Mouse (Mus musculus) layer of hippocampus, postnatal 14 days (tissue): ENCODE measurements around the gene Pdlim5. TPM values are rescaled to one million over a fixed set of nuclear protein-coding genes. Genes with fewer than 3 reads are reported as not detected.

Source experiments
- DNase-seq, 2 experiments: peaks; one replicate each; pipeline ENCODE4 v3.0.0; 2021 to 2022; ENCODE audit warnings: low spot score in 2 of 2, mixed read lengths in 1 of 2
- total RNA-seq, 2 experiments: library from RNA; stranded (reverse); gene quantifications; 2 replicates each; pipeline ENCODE4 v1.2.3; 2021

Gene Pdlim5
- total RNA-seq, 2 experiments from 2014 or later, result 25.2 to 28.7 TPM

- no peak for DNase-seq
Measured at GRCm38 (mm10) chr3:142340701-142341100, 54.8 kb downstream of the Pdlim5 start.

- no peak for DNase-seq
Measured at GRCm38 (mm10) chr3:142339440-142340251, 55.9 kb downstream of the Pdlim5 start.

- no peak for DNase-seq
Measured at GRCm38 (mm10) chr3:142338058-142338457, 57.4 kb downstream of the Pdlim5 start.

- DNase-seq, result no peak
Measured at GRCm38 (mm10) chr3:142334496-142334895, 61.0 kb downstream of the Pdlim5 start.

- peak in 1 of 2 experiments; percentile 70 for DNase-seq
Measured at GRCm38 (mm10) chr3:142333458-142333857, 62.0 kb downstream of the Pdlim5 start.

GRCm38 (mm10) chr3:142332716-142333115, 62.8 kb downstream of the Pdlim5 start:
- DNase-seq, result no peak

- DNase-seq, result no peak
Measured at GRCm38 (mm10) chr3:142331872-142332554, 63.5 kb downstream of the Pdlim5 start.

- DNase-seq, result no peak
Measured at GRCm38 (mm10) chr3:142330425-142330824, 65.1 kb downstream of the Pdlim5 start.

GRCm38 (mm10) chr3:142323592-142323991, 71.9 kb downstream of the Pdlim5 start:
- DNase-seq, result no peak

- DNase-seq, result peak in 1 of 2 experiments; percentile 39
Measured at GRCm38 (mm10) chr3:142321930-142322329, 73.6 kb downstream of the Pdlim5 start.

GRCm38 (mm10) chr3:142318147-142318546, 77.3 kb downstream of the Pdlim5 start:
- DNase-seq, result peak; percentile 47 to 81

- DNase-seq, result no peak
Measured at GRCm38 (mm10) chr3:142316138-142316740, 79.3 kb downstream of the Pdlim5 start.

- DNase-seq, result peak in 1 of 2 experiments; percentile 58
Measured at GRCm38 (mm10) chr3:142311075-142311474, 84.4 kb downstream of the Pdlim5 start.

GRCm38 (mm10) chr3:142310446-142310845, 85.0 kb downstream of the Pdlim5 start:
- no peak for DNase-seq

- DNase-seq, result no peak
Measured at GRCm38 (mm10) chr3:142295287-142295676, 100.2 kb downstream of the Pdlim5 start.

GRCm38 (mm10) chr3:142294616-142295286, 100.7 kb downstream of the Pdlim5 start:
- peak in 1 of 2 experiments; percentile 75 for DNase-seq

- DNase-seq, result no peak
Measured at GRCm38 (mm10) chr3:142293561-142293960, 101.9 kb downstream of the Pdlim5 start.

GRCm38 (mm10) chr3:142282706-142283105, 112.8 kb downstream of the Pdlim5 start:
- peak; percentile 56 to 71 for DNase-seq

- DNase-seq, result no peak
Measured at GRCm38 (mm10) chr3:142281656-142282055, 113.8 kb downstream of the Pdlim5 start.

GRCm38 (mm10) chr3:142281093-142281445, 114.4 kb downstream of the Pdlim5 start:
- DNase-seq, result no peak

GRCm38 (mm10) chr3:142280366-142281092, 115.0 kb downstream of the Pdlim5 start:
- no peak for DNase-seq
